Mouse (Mus musculus) retina, embryonic 14.5 days (tissue): ENCODE measurements around the gene Emsy.

Source experiments
- DNase-seq: peaks from one replicate; pipeline ENCODE4 v3.0.0-alpha.2; 2015; ENCODE audit warnings: low spot score

Gene Emsy

GRCm38 (mm10) chr7:98656531-98657221, at the start of gene Emsy:
Gene Emsy, minus strand, starts transcription at chr7:98656783.
- DNase-seq = peak; percentile 97

- no peak for DNase-seq
Observed at GRCm38 (mm10) chr7:98704276-98704675, 47.7 kb upstream of the Emsy start.

- peak; percentile 58 for DNase-seq
Observed at GRCm38 (mm10) chr7:98703365-98703881, 46.8 kb upstream of the Emsy start.

GRCm38 (mm10) chr7:98702283-98703240, 46.0 kb upstream of the Emsy start, which contains the start of gene Thap12:
Gene Thap12, plus strand, starts transcription at chr7:98703103.
- peak; percentile 99 for DNase-seq

- no peak for DNase-seq
Observed at GRCm38 (mm10) chr7:98701771-98702170, 45.2 kb upstream of the Emsy start.

GRCm38 (mm10) chr7:98698590-98698989, 42.0 kb upstream of the Emsy start:
- no peak for DNase-seq

GRCm38 (mm10) chr7:98698041-98698440, 41.5 kb upstream of the Emsy start:
- no peak for DNase-seq

GRCm38 (mm10) chr7:98697496-98697895, 40.9 kb upstream of the Emsy start:
- peak; percentile 61 for DNase-seq

- no peak for DNase-seq
Observed at GRCm38 (mm10) chr7:98694046-98694445, 37.5 kb upstream of the Emsy start.

- no peak for DNase-seq
Observed at GRCm38 (mm10) chr7:98692761-98693546, 36.4 kb upstream of the Emsy start.

GRCm38 (mm10) chr7:98690831-98691230, 34.2 kb upstream of the Emsy start:
- DNase-seq = no peak

- no peak for DNase-seq
Observed at GRCm38 (mm10) chr7:98690126-98690525, 33.5 kb upstream of the Emsy start.

- DNase-seq = peak; percentile 64
Observed at GRCm38 (mm10) chr7:98685895-98686294, 29.3 kb upstream of the Emsy start.

- DNase-seq = no peak
Observed at GRCm38 (mm10) chr7:98682821-98683220, 26.2 kb upstream of the Emsy start.

- no peak for DNase-seq
Observed at GRCm38 (mm10) chr7:98680691-98681090, 24.1 kb upstream of the Emsy start.

GRCm38 (mm10) chr7:98678441-98678840, 21.9 kb upstream of the Emsy start:
- no peak for DNase-seq

- DNase-seq = no peak
Observed at GRCm38 (mm10) chr7:98677511-98677910, 20.9 kb upstream of the Emsy start.

GRCm38 (mm10) chr7:98674344-98674743, 17.8 kb upstream of the Emsy start:
- DNase-seq = no peak

- peak; percentile 28 for DNase-seq
Observed at GRCm38 (mm10) chr7:98672241-98672955, 15.8 kb upstream of the Emsy start.

GRCm38 (mm10) chr7:98671416-98671815, 14.8 kb upstream of the Emsy start:
- DNase-seq = no peak

GRCm38 (mm10) chr7:98670831-98671230, 14.2 kb upstream of the Emsy start:
- DNase-seq = no peak
